Mouse (Mus musculus): ENCODE data around the gene Nt5c.

DNA sequence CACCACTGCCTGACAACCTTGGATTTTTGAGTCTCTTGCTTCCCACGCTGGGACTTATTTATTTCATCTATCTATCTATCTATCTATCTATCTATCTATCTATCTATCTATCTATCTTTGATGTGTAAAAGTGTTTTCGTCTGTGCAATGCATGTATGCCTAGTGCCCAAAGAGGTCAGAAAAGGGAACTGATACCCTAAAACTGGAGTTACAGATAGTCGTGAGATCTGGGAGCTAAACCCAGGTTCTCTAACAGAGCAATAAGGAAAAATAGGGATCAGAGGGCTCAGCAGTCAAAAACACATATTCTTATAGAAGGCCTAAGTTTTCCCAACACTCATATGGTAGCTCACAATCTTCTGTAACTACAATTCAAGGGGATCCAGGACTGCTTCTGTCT, 27.9 kb upstream of the Nt5c start:
- TF ChIP-seq GATA1 (IDR thresholded peaks at IDR 0.05; ENCODE audit: borderline replicate concordance, low read length) (no peak), FLI1 (IDR thresholded peaks at IDR 0.05; ENCODE audit: low read length) (no peak)
